Mouse (Mus musculus) cerebellum, postnatal 10 days (tissue): ENCODE results near the gene Rpa2.

Source experiments
- DNase-seq, 2 experiments: peaks; one replicate each; pipeline ENCODE4 v3.0.0; 2021; ENCODE audit warnings: mixed read lengths in 2 of 2

Gene Rpa2

DNA sequence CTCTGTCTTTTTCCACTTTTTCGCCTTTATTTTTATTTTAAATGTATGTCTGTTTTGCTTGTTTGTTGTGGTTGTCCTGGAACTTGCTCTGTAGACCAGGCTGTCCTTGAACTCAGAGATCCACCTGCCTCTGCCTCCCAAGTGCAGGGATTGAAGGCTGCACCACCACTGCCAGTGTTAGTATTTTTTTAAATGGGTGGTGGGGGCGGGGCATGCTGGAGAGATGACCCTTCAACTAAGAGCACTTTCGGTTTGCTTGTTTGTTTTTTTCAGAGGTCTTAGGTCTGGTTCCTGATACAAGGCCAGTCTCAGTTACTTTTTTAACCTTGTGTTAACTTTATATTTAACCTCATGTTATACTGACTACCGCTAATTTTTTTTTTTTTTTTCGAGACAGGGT, 37.0 kb downstream of the Rpa2 start:
- DNase-seq: no peak

DNA sequence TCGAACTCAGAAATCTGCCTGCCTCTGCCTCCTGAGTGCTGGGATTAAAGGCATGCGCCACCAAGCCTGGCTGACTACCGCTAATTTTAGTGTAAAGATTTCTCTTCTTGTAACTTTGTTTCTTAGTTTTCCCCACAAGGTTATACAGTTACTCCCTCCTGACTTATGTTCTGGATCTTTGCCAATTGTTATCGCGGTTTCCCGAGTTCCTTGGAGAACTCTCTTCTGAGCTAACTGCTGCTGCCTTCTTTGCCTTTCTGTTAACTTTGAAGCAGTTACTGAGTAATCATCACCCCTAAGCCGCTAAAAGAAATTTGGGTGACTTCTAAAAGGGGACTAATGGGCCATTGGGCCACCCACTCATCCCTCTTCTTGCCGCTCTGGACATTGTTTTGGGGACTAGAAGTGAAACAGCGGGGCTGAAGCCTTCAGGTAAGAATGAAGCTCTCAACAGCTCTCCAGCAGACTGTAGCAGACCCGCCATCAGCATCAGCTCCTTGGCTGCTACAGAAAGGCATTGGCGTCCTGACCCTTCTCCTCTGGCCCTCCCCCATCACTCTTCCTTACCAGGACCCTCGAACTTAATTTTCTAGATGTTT, 37.6 kb downstream of the Rpa2 start:
- no peak for DNase-seq

DNA sequence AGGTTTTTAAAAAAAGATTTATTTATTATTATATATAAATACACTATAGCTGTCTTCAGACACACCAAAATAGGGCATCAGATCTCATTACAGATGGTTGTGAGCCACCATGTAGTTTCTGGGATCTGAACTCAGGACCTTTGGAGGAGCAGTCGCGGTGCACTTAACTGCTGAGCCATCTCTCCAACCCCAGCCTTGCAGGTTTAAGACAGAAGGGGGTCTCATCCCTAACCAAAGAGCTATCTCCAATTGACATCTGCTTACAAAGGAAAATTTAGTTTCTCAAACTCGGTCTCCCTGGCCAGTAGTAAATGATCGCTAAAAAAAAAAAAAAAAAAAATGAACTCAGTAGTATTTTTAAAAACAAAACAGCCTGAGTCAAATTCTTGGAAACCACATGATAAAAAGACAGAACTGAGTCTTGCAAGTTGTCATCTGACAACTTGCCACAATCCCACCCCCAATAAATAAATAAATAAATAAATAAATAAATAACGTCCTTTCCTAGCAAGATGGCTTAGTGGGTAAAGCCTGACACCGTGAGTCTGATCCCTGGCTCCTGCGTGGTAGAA, 38.6 kb downstream of the Rpa2 start:
- no peak for DNase-seq

DNA sequence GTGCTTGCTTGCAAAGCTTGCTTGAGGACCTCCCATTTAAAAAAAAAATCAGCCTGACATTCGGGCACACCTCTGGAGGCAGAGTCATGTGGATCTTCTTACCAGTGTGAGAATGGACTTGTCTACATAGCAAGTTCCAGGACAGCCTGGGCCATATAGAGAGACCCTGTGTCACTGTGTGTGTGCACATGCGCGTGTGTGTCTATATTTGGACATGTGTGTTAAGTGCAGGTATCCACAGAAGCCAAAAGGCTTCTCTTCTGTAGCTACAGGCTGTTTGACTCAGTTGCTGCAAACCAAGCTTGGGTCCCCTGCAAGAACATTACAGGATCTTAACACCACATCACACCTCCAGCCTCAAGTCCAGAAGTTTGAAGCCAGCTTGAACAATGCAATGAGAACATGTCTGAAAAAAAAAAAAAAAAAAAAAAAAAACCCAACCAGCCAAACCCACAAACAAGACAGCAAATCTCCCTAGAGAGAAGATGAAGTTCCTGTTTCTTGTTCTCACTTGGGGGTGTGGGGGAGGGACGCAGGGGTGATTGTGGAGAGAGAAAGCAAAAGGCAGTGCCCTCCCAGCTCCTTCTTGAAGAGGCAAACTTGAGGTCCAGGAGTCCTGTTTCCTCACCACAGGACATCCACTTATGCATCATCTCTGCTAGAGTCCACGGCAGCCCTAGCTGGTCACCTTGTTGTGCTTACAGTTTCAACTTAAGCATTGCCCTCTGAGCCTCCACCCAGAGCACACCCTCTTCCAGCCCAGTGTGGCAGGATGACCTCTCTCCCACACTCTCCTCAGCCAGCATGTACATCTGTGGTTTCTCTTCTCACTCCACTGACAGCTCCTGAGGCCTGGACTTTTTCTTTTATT, 39.9 kb downstream of the Rpa2 start:
- DNase-seq: no peak

DNA sequence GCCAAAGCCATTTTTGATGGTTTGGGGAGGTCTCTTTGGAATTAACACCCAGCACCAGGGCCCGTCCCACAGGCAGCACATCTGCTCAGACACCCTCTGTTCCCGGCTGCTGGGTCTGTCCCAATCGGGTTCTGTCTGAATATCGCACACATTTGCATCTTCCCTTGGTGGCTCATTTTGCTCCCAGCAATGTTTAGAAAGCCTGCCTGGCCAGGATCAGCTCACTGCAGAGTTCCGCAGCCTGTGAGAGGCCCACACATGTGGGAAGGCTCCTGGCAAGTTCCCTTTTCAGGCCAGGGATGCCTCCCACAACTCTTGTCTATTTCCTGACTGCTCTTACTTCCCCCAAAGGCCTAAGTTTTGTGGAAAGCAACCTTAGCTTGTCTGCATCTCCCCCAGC, 41.5 kb downstream of the Rpa2 start:
- no peak for DNase-seq

DNA sequence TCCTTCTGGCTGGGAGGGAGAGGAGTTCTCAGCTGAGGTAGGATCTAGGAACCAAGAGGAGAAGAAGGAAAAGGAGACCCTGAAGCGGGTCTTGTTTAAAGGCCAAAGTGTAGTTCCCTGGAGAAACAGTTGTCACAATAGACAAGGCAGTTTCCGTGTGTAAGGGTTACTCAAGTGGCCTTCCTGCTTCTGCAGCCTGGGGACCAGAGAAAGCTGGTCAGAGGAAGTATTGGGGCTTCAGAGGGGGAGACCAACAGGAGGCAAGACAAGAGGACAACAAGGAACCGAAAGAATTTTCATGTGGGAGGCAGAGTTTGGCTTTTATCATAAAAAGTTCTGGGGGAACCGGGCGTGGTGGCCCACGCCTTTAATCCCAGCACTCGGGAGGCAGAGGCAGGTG, 48.3 kb downstream of the Rpa2 start:
- no peak for DNase-seq

DNA sequence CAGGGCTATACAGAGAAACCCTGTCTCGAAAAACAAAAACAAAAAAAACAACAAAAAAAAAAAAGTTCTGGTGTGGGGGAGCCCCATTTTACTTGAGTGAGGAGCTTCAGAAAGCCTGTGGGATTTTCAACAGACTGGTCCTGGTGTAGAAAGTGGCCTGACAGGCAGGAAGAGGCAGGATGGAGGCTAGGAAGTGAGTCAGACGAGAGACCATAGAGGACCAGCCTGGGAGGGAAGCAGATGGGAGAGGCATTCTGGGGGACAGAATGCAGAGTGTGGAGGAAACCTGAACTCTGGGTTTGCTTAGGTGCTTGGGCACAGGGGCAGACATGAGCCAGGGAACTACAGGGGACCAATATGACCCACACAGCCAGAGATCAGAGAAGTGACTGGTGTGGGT, 48.7 kb downstream of the Rpa2 start:
- no peak for DNase-seq

DNA sequence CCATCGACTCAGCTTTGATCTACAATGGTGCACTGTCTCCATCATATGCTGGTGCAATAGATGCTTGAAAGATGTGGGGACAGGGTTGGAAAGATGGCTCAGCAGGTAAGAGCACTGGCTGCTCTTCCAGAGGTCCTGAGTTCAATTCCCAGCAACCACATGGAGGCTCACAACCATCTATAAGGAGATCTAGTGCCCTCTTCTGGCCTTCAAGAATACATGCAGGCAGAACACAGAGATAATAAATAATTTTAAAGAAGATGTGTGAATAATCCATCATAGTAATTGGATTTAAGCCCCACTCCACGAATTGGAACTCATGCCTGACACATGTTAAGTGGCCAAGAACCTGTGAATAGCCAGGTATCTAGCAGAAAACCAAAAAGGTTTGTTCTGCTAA, 50.3 kb downstream of the Rpa2 start:
- DNase-seq: no peak

DNA sequence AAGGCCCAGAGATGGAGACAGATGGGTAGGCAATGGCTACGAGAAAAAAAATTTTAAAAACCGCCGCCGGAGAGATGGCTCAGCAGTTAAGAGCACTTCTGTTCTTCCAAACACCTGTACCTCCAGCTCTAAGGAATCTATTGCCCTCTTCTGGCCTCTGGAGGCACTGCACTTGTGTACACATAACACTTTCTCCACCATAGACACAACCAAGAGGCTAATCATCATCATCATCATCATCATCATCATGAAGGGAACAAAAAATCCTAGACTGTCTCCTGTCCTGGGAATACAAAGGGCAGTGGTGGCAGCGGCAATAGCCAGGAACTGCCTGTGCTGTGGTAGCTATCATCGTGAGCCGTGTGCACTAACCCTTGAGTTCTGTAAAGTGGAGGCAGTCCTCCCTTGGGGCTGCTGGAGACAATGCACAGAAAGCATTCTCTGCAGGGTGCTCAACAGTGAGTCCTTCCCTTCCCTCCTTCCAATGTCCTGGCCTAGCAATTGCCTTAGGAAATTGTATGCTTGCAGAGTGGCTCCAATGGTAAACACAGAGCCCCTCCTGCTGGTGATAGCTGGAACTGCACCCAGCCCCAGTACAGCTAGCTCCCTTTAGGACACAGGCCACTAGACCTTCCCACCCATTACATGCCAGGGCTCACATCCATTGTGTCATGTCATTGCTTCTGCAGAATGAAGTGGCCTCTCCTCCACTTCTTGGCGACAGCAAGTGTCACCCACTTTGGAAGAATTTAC, 55.7 kb downstream of the Rpa2 start:
- peak; percentile 65 to 67 for DNase-seq
